Mouse (Mus musculus) layer of hippocampus, postnatal 25 days (tissue): ENCODE measurements around the gene Utp15. TPM values are rescaled to one million over a fixed set of nuclear protein-coding genes. Genes with fewer than 3 reads are reported as not detected.

ENCODE experiments used
- DNase-seq, 2 experiments: peaks; one replicate each; pipeline ENCODE4 v3.0.0; 2022; ENCODE audit warnings: mixed read lengths in 2 of 2, low spot score in 1 of 2; ENCODE audit errors: extremely low spot score in 1 of 2
- total RNA-seq, 2 experiments: library from RNA; stranded (reverse); gene quantifications; 2 replicates each; pipeline ENCODE4 v1.2.3; 2021

Utp15 gene
- 10 to 100 TPM; 17.2 to 23.0 TPM for total RNA-seq

- peak; percentile 97 to 99 for DNase-seq
These were observed at the start of gene Utp15, which contains the start of gene Ankra2 for GRCm38 (mm10) chr13:98262636-98263457. Utp15 (minus strand) TSS chr13:98263041. Ankra2 (plus strand) TSS chr13:98263074.

- DNase-seq = no peak
These were observed 48.8 kb upstream of the Utp15 start for GRCm38 (mm10) chr13:98311597-98311996.

- DNase-seq = no peak
These were observed 45.9 kb upstream of the Utp15 start for GRCm38 (mm10) chr13:98308724-98309123.

GRCm38 (mm10) chr13:98308004-98308403 lies 45.2 kb upstream of the Utp15 start:
- DNase-seq = no peak

- DNase-seq = no peak
These were observed 44.1 kb upstream of the Utp15 start for GRCm38 (mm10) chr13:98306852-98307475.

- DNase-seq = no peak
These were observed 43.6 kb upstream of the Utp15 start for GRCm38 (mm10) chr13:98306393-98306792.

GRCm38 (mm10) chr13:98305257-98305656 lies 42.4 kb upstream of the Utp15 start:
- DNase-seq = no peak

GRCm38 (mm10) chr13:98298833-98299758 lies 36.3 kb upstream of the Utp15 start:
- DNase-seq = peak; percentile 64 to 87

- DNase-seq = no peak
These were observed 35.1 kb upstream of the Utp15 start for GRCm38 (mm10) chr13:98297883-98298482.

- DNase-seq = no peak
These were observed 33.2 kb upstream of the Utp15 start for GRCm38 (mm10) chr13:98296072-98296471.

- no peak for DNase-seq
These were observed 28.9 kb upstream of the Utp15 start for GRCm38 (mm10) chr13:98291712-98292111.

- DNase-seq = no peak
These were observed 27.9 kb upstream of the Utp15 start for GRCm38 (mm10) chr13:98290719-98291118.

GRCm38 (mm10) chr13:98280990-98281650 lies 18.3 kb upstream of the Utp15 start:
- no peak for DNase-seq

GRCm38 (mm10) chr13:98279686-98280085 lies 16.8 kb upstream of the Utp15 start, which contains the start of gene Gm21976:
Gm21976 (plus strand) TSS chr13:98279887.
- DNase-seq = no peak

- DNase-seq = no peak
These were observed 14.7 kb upstream of the Utp15 start for GRCm38 (mm10) chr13:98277501-98277900.

GRCm38 (mm10) chr13:98276253-98276652 lies 13.4 kb upstream of the Utp15 start:
- no peak for DNase-seq

- DNase-seq = no peak
These were observed 12.8 kb upstream of the Utp15 start for GRCm38 (mm10) chr13:98275646-98276045.

- no peak for DNase-seq
These were observed 11.2 kb upstream of the Utp15 start for GRCm38 (mm10) chr13:98274023-98274422.

GRCm38 (mm10) chr13:98264111-98264510 lies 1.3 kb upstream of the Utp15 start:
- DNase-seq = no peak
